Comparison of ENCODE assay signal across 13 mouse cellular contexts in the genomic region with DNA sequence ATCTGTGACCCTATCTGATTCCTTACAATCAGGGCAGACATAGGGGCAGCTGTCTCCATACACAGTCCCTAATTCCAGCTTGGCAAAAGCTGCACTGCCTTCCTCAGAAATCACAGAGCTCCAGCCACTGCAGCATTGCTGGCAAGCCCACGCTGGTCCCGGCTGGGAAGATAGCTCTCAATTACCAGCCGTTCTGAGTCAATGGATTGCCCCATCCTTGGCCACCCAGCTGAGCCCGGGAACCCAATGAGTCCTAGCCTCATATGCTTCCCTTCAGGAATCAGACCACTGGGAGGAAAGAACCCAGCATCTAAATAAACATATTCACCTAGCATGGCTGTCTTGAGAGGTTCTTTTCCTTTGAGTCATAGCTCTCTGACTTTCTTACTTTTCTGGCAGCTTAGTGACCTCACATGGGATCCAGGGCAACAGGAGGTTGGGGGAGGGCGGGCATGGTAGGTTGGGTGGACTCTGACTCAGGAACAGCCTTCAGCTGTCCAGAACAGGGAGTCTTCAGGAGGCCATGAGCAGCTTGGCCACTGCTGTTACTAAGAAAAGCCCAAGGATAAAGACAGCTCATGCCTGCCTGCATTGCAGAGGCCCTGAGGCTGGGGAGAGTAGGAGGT.
DNase-seq lines count a peak whose midpoint lies in the region; ATAC-seq and TF ChIP-seq lines count a peak whose summit lies in the region.
"Had no signal": no experiment of that assay in that cellular context is flagged by ENCODE, and none has a peak within 500 bp of the region (broad histone marks: within the 10 kb centered on the region; RNA-seq: fewer than 3 reads in every experiment).

No protein-coding gene starts in this region.

- ATAC-seq in liver, embryonic 11.5 days (replicated peaks; ENCODE audit: low FRiP score): no peak
- ATAC-seq: forebrain, embryonic 15.5 days had no signal

- no peak for TF ChIP-seq POLR2A in lung, adult 2 months (IDR thresholded peaks at IDR 0.05; ENCODE audit: borderline replicate concordance, extremely low read depth, low read depth, low read length)

- DNase-seq in gastrocnemius, adult 2 months: peak; percentile 77
- no peak for DNase-seq in gastrocnemius, postnatal 36 days
- DNase-seq in lung, postnatal 14 days: peak; percentile 14
- no peak for DNase-seq in lung, adult 2 months
- DNase-seq in adrenal gland, adult 8-10 months: peak; percentile 89
- peak; percentile 45 for DNase-seq in skeletal muscle tissue, adult 2 months (ENCODE audit: low read depth, low spot score)
- no peak for DNase-seq in layer of hippocampus, postnatal 36 days
- DNase-seq in liver, embryonic 11.5 days (ENCODE audit: low spot score): no peak
- DNase-seq: kidney, adult 8-10 months had no signal

- H3K27me3 ChIP-seq in liver, embryonic 11.5 days (replicated peaks; ENCODE audit: control insufficient read depth, insufficient read depth, low read length): no peaks in the 10 kb centered on the region
- H3K27me3 ChIP-seq: embryonic facial prominence, embryonic 13.5 days; forebrain, embryonic 15.5 days had no signal

- H3K9ac ChIP-seq in liver, embryonic 11.5 days (ENCODE audit: low read depth, low read length): no peak overlapping the region
- H3K9ac ChIP-seq: embryonic facial prominence, embryonic 13.5 days; forebrain, embryonic 15.5 days; liver, embryonic 14.5 days had no signal

- no peaks in the 10 kb centered on the region for H3K9me3 ChIP-seq in liver, embryonic 11.5 days (ENCODE audit: control insufficient read depth, low read length)
- H3K9me3 ChIP-seq: embryonic facial prominence, embryonic 13.5 days; forebrain, embryonic 15.5 days; heart, embryonic 10.5 days had no signal

- intact Hi-C loops in gastrocnemius, adult 2 months (cut with DNase I): no loop called here
- intact Hi-C loops in gastrocnemius, postnatal 36 days (cut with DNase I): no loop called here

- H3K36me3 ChIP-seq in liver, embryonic 11.5 days (ENCODE audit: control insufficient read depth, insufficient read depth, low read length): no peaks in the 10 kb centered on the region
- H3K36me3 ChIP-seq: embryonic facial prominence, embryonic 13.5 days; forebrain, embryonic 15.5 days; heart, embryonic 10.5 days had no signal

- TF ChIP-seq CTCF in gastrocnemius, adult 2 months (IDR thresholded peaks at IDR 0.05): no peak
- TF ChIP-seq CTCF in lung, adult 2 months (IDR thresholded peaks at IDR 0.05; ENCODE audit: insufficient read depth, low read length): no peak

- no peak overlapping the region for H3K4me2 ChIP-seq in liver, embryonic 11.5 days
- H3K4me2 ChIP-seq: embryonic facial prominence, embryonic 13.5 days; forebrain, embryonic 15.5 days had no signal

- no peaks in the 10 kb centered on the region for H3K4me1 ChIP-seq in lung, adult 2 months (ENCODE audit: control insufficient read depth, insufficient read depth, low read length)
- no peaks in the 10 kb centered on the region for H3K4me1 ChIP-seq in liver, embryonic 11.5 days (replicated peaks; ENCODE audit: control insufficient read depth, insufficient read depth, low read length)

- no peak overlapping the region for H3K4me3 ChIP-seq in gastrocnemius, adult 2 months
- no peak overlapping the region for H3K4me3 ChIP-seq in lung, adult 2 months (replicated peaks; ENCODE audit: extremely low read depth, low read depth, low read length)
- H3K4me3 ChIP-seq in liver, embryonic 11.5 days (ENCODE audit: low read depth, low read length): no peak overlapping the region
- H3K4me3 ChIP-seq: embryonic facial prominence, embryonic 13.5 days; forebrain, embryonic 15.5 days; heart, embryonic 10.5 days had no signal

- H3K27ac ChIP-seq in gastrocnemius, adult 2 months: peak overlapping the region; percentile 66
- no peak overlapping the region for H3K27ac ChIP-seq in liver, embryonic 11.5 days (ENCODE audit: low read depth, low read length)
- H3K27ac ChIP-seq: embryonic facial prominence, embryonic 13.5 days; forebrain, embryonic 15.5 days; heart, embryonic 10.5 days; liver, embryonic 14.5 days had no signal

- 68% methylated on average over 5 of the region's 5 CpGs for WGBS in lung, adult 2 months
- WGBS in liver, embryonic 11.5 days: 76% methylated on average over 5 of the region's 5 CpGs

Comparison
In these comparisons a context has a peak if more than half of its experiments do, and no peak if none do; other contexts are left out.
1. DNase-seq: peak in gastrocnemius, adult 2 months (single experiment), lung, postnatal 14 days (single experiment), adrenal gland, adult 8-10 months (single experiment) and skeletal muscle tissue, adult 2 months (single experiment); none in gastrocnemius, postnatal 36 days (0 of 2), lung, adult 2 months (single experiment), layer of hippocampus, postnatal 36 days (0 of 2) and liver, embryonic 11.5 days (single experiment).